8 mouse cellular contexts compared by ENCODE assay signal in genomic region chr5:96997310-96997801, GRCm38 (mm10). TPM values are rescaled to one million over a fixed set of nuclear protein-coding genes. Genes with fewer than 3 reads are reported as not detected.
A peak's percentile ranks its signal among the peaks of the same experiment; 100 is the strongest.
DNase-seq lines count a peak whose midpoint lies in the region; ATAC-seq lines count a peak whose summit lies in the region.

Gene Bmp2k (plus strand): TSS chr5:96997689.

- intact Hi-C loops in left cerebral cortex, postnatal 36 days (cut with DNase I): no loop called here

- H3K9me3 ChIP-seq in intestine, embryonic 16.5 days (ENCODE audit: control insufficient read depth, low read length): no peaks in the 10 kb centered on the region
- no peaks in the 10 kb centered on the region for H3K9me3 ChIP-seq in midbrain, embryonic 10.5 days (replicated peaks)

- H3K9ac ChIP-seq in intestine, embryonic 16.5 days (ENCODE audit: low read depth, low read length): peak within 1 kb of the TSS; percentile 90

- peak; percentile 86 for DNase-seq in adrenal gland, adult 8-10 months
- peak; percentile 74 for DNase-seq in embryo, embryonic 11.5 days (ENCODE audit: low read depth, low spot score)
- DNase-seq in gastrocnemius, postnatal 4 days (ENCODE audit: low spot score in 2 of 2): peak; percentile 77 to 86
- peak; percentile 88 to 90 for DNase-seq in left cerebral cortex, postnatal 36 days (ENCODE audit: low spot score in 2 of 2)
- DNase-seq in midbrain, embryonic 10.5 days (ENCODE audit: low spot score): peak; percentile 93
- peak; percentile 80 to 83 for DNase-seq in right cerebral cortex, postnatal 36 days (ENCODE audit: low spot score in 2 of 2)
- DNase-seq in urinary bladder, postnatal 4 days (ENCODE audit: low spot score in 2 of 2): peak; percentile 86 to 89

- under 1% methylated on average over 58 of the region's 78 CpGs for WGBS in intestine, embryonic 16.5 days
- WGBS in midbrain, embryonic 10.5 days: 2% methylated on average over 77 of the region's 78 CpGs

- peak within 1 kb of the TSS; percentile 82 for H3K4me2 ChIP-seq in intestine, embryonic 16.5 days (ENCODE audit: low read depth, low read length)

- no peaks in the 10 kb centered on the region for H3K27me3 ChIP-seq in intestine, embryonic 16.5 days (replicated peaks; ENCODE audit: control insufficient read depth, insufficient read depth, low read length)
- H3K27me3 ChIP-seq in midbrain, embryonic 10.5 days (ENCODE audit: low read depth, poor library complexity, severe bottlenecking): peaks cover 6% of the 10 kb centered on the region; the same call in 1 of the 2 replicates

- peaks cover 23% of the 10 kb centered on the region for H3K4me1 ChIP-seq in intestine, embryonic 16.5 days (ENCODE audit: control insufficient read depth, insufficient read depth, low read length)
- peaks cover 31% of the 10 kb centered on the region for H3K4me1 ChIP-seq in midbrain, embryonic 10.5 days

- ATAC-seq in intestine, embryonic 16.5 days: peak; percentile 97

- H3K27ac ChIP-seq in intestine, embryonic 16.5 days (ENCODE audit: low read length): peak within 1 kb of the TSS; percentile 97
- H3K27ac ChIP-seq in midbrain, embryonic 10.5 days (replicated peaks): peak within 1 kb of the TSS; percentile 93

- peak within 1 kb of the TSS; percentile 86 for H3K4me3 ChIP-seq in intestine, embryonic 16.5 days (ENCODE audit: low read length)
- peak within 1 kb of the TSS; percentile 93 for H3K4me3 ChIP-seq in midbrain, embryonic 10.5 days

- no peaks in the 10 kb centered on the region for H3K36me3 ChIP-seq in intestine, embryonic 16.5 days (ENCODE audit: control insufficient read depth, insufficient read depth, low read length)
- H3K36me3 ChIP-seq in midbrain, embryonic 10.5 days: no peaks in the 10 kb centered on the region

RNA-seq across cellular contexts. Expression of gene Bmp2k, which starts in this region (rescaled TPM):
- total RNA-seq in adrenal gland, adult 8-10 months (2022): 10 to 100 TPM; 21.9 to 35.4 (median 29.1) TPM
- 10 to 100 TPM; 15.5 to 16.8 TPM for total RNA-seq in gastrocnemius, postnatal 4 days (2021)
- polyA plus RNA-seq in intestine, embryonic 16.5 days (2015; fragmentation: Nextera tagmentation; extraction: Ambion mirVana): 12.5 and 17.2 TPM in 2 replicates
- 10 to 100 TPM; 12.6 to 12.9 TPM for total RNA-seq in left cerebral cortex, postnatal 36 days (2021)
- 8.9 and 9.2 TPM in 2 replicates for polyA plus RNA-seq in midbrain, embryonic 10.5 days (2016; fragmentation: Nextera tagmentation; extraction: Ambion mirVana)

Comparison
In these comparisons a context has a peak if more than half of its experiments do, and no peak if none do; other contexts are left out.
1. Peak in every context shown above with its lines: DNase-seq, ATAC-seq, H3K4me3 ChIP-seq and H3K27ac ChIP-seq.